Mouse (Mus musculus) CH12.LX (cell line): Measurements from ENCODE around the gene Sidt2. TPM values are rescaled to one million over a fixed set of nuclear protein-coding genes. Genes with fewer than 3 reads are reported as not detected.

Source experiments
- DNase-seq: peaks from one replicate; pipeline ENCODE4 v3.0.0-alpha.2; 2013; ENCODE audit errors: extremely low read depth
- H3K27ac ChIP-seq: 2 replicates; pipeline ENCODE4 v1.5.1; 2012; ENCODE audit warnings: low read depth, mild to moderate bottlenecking, control low read depth, moderate library complexity; ENCODE audit not compliant: insufficient read depth
- H3K27me3 ChIP-seq: replicated peaks from 2 replicates; pipeline ENCODE3; 2012; ENCODE audit warnings: inconsistent platforms
- H3K36me3 ChIP-seq, 2 experiments: replicated peaks in 1 of 2; 2 replicates each; pipeline versions ENCODE3 to v1.6.1; 2012; ENCODE audit warnings: inconsistent platforms in 1 of 2, low read length in 1 of 2, mild to moderate bottlenecking in 1 of 2, mixed read lengths in 1 of 2, moderate library complexity in 1 of 2; ENCODE audit not compliant: control insufficient read depth in 1 of 2, insufficient read depth in 1 of 2
- H3K4me1 ChIP-seq, 2 experiments: 2 replicates each; pipeline ENCODE4 v1.6.1; 2012; ENCODE audit warnings: inconsistent platforms in 1 of 2, moderate library complexity in 1 of 2; ENCODE audit not compliant: insufficient read depth in 2 of 2, control insufficient read depth in 1 of 2
- H3K4me2 ChIP-seq: 2 replicates; pipeline ENCODE4 v1.6.1; 2012; ENCODE audit warnings: low read depth, mild to moderate bottlenecking, control low read depth; ENCODE audit not compliant: poor library complexity, insufficient read depth, severe bottlenecking
- H3K4me3 ChIP-seq, 3 experiments: fragments of 150-350 bp in 1 of 3; sonication (generic) in 1 of 3; replicated peaks in 1 of 3; 2 replicates each; pipeline versions ENCODE3 to v1.5.1; 2011 to 2012; ENCODE audit warnings: low read depth in 2 of 3, low read length in 2 of 3, mild to moderate bottlenecking in 2 of 3, moderate library complexity in 2 of 3, control low read depth in 1 of 3, improper control_type of control experiment in 1 of 3, inconsistent platforms in 1 of 3, mixed read lengths in 1 of 3; ENCODE audit not compliant: poor library complexity in 1 of 3
- H3K79me2 ChIP-seq: replicated peaks from 2 replicates; pipeline ENCODE4 v1.6.1; 2012; ENCODE audit warnings: mild to moderate bottlenecking, moderate library complexity; ENCODE audit not compliant: control insufficient read depth, poor library complexity, insufficient read depth, severe bottlenecking; ENCODE audit errors: extremely low read depth
- H3K9ac ChIP-seq: 2 replicates; pipeline ENCODE4 v1.6.1; 2012; ENCODE audit warnings: low read depth, mild to moderate bottlenecking, control low read depth, moderate library complexity; ENCODE audit not compliant: insufficient read depth
- H3K9me3 ChIP-seq: replicated peaks from 2 replicates; pipeline ENCODE3; 2012; ENCODE audit warnings: low read length, inconsistent platforms, mixed read lengths
- BHLHE40 ChIP-seq: IDR thresholded peaks from 2 replicates; pipeline ENCODE4 v1.6.1; 2011; ENCODE audit warnings: mild to moderate bottlenecking, low read depth, low read length, improper control_type of control experiment
- CHD1 ChIP-seq: IDR thresholded peaks from 2 replicates; pipeline ENCODE4 v1.6.1; 2012; ENCODE audit warnings: low read depth, low read length, improper control_type of control experiment, inconsistent platforms
- CTCF ChIP-seq, 2 experiments: IDR thresholded peaks in 1 of 2; conservative IDR thresholded peaks in 1 of 2; 2 replicates each; pipeline ENCODE4 v1.5.1; 2011 to 2012; ENCODE audit warnings: low read depth in 2 of 2, low read length in 2 of 2, improper control_type of control experiment in 1 of 2, inconsistent platforms in 1 of 2, mild to moderate bottlenecking in 1 of 2, moderate library complexity in 1 of 2
- E2F4 ChIP-seq: IDR thresholded peaks from 2 replicates; pipeline ENCODE4 v1.6.1; 2011; ENCODE audit warnings: low read depth, low read length, improper control_type of control experiment; ENCODE audit not compliant: insufficient replicate concordance
- ELF1 ChIP-seq: IDR thresholded peaks from 2 replicates; pipeline ENCODE4 v1.6.1; 2014; ENCODE audit warnings: low read depth, mild to moderate bottlenecking, inconsistent platforms, low read length, improper control_type of control experiment
- EP300 ChIP-seq: IDR thresholded peaks from 2 replicates; pipeline ENCODE4 v1.6.1; 2011; ENCODE audit warnings: low read length, improper control_type of control experiment
- ETS1 ChIP-seq: conservative IDR thresholded peaks from 2 replicates; pipeline ENCODE4 v1.6.1; 2012; ENCODE audit warnings: low read depth, mild to moderate bottlenecking, inconsistent platforms, low read length, improper control_type of control experiment, moderate library complexity
- GABPA ChIP-seq: IDR thresholded peaks from 2 replicates; pipeline ENCODE4 v1.6.1; 2012; ENCODE audit warnings: low read depth, low read length, improper control_type of control experiment, inconsistent platforms; ENCODE audit not compliant: insufficient replicate concordance
- HCFC1 ChIP-seq: IDR thresholded peaks from 2 replicates; pipeline ENCODE4 v1.6.1; 2012; ENCODE audit warnings: low read depth, mild to moderate bottlenecking, inconsistent platforms, low read length, improper control_type of control experiment
- IRF4 ChIP-seq: IDR thresholded peaks from 2 replicates; pipeline ENCODE4 v1.6.1; 2014; ENCODE audit warnings: low read depth, mild to moderate bottlenecking, inconsistent platforms, low read length, improper control_type of control experiment
- KAT2A ChIP-seq: IDR thresholded peaks from 2 replicates; pipeline ENCODE4 v1.6.1; 2012; ENCODE audit warnings: low read length, improper control_type of control experiment, inconsistent platforms; ENCODE audit not compliant: insufficient replicate concordance
- MAFK ChIP-seq: IDR thresholded peaks from 2 replicates; pipeline ENCODE4 v1.6.1; 2011; ENCODE audit warnings: low read length, improper control_type of control experiment; ENCODE audit not compliant: insufficient replicate concordance
- MAX ChIP-seq: IDR thresholded peaks from 2 replicates; pipeline ENCODE4 v1.6.1; 2011; ENCODE audit warnings: low read length, improper control_type of control experiment
- MAZ ChIP-seq: IDR thresholded peaks from 2 replicates; pipeline ENCODE4 v1.6.1; 2012; ENCODE audit warnings: low read depth, mild to moderate bottlenecking, inconsistent platforms, low read length, improper control_type of control experiment, moderate library complexity
- MEF2A ChIP-seq: IDR thresholded peaks from 2 replicates; pipeline ENCODE4 v1.6.1; 2014; ENCODE audit warnings: low read depth, mild to moderate bottlenecking, inconsistent platforms, low read length, improper control_type of control experiment, borderline replicate concordance
- POLR2AphosphoS2 ChIP-seq: IDR thresholded peaks from 2 replicates; pipeline ENCODE4 v1.6.1; 2011; ENCODE audit warnings: low read depth, low read length, improper control_type of control experiment
- RCOR1 ChIP-seq: conservative IDR thresholded peaks from 2 replicates; pipeline ENCODE4 v1.6.1; 2012; ENCODE audit warnings: low read depth, mild to moderate bottlenecking, inconsistent platforms, low read length, improper control_type of control experiment
- SIN3A ChIP-seq: IDR thresholded peaks from 2 replicates; pipeline ENCODE4 v1.6.1; 2012; ENCODE audit warnings: low read length, improper control_type of control experiment, inconsistent platforms
- TCF12 ChIP-seq: IDR thresholded peaks from 2 replicates; pipeline ENCODE4 v1.6.1; 2014; ENCODE audit warnings: low read depth, mild to moderate bottlenecking, inconsistent platforms, low read length, improper control_type of control experiment
- UBTF ChIP-seq: IDR thresholded peaks from 2 replicates; pipeline ENCODE4 v1.6.1; 2012; ENCODE audit warnings: low read depth, mild to moderate bottlenecking, inconsistent platforms, low read length, improper control_type of control experiment, moderate library complexity
- USF2 ChIP-seq: conservative IDR thresholded peaks from 2 replicates; pipeline ENCODE4 v1.6.1; 2011; ENCODE audit warnings: low read depth, low read length, improper control_type of control experiment
- ZKSCAN1 ChIP-seq: IDR thresholded peaks from 2 replicates; pipeline ENCODE4 v1.6.1; 2012; ENCODE audit warnings: low read depth, inconsistent platforms, low read length, improper control_type of control experiment, borderline replicate concordance
- ZNF384 ChIP-seq: IDR thresholded peaks from 2 replicates; pipeline ENCODE4 v1.6.1; 2012; ENCODE audit warnings: low read depth, low read length, improper control_type of control experiment, inconsistent platforms
- dilution Hi-C: fragments of 300-500 bp; cut with MboI; formaldehyde crosslinking; loops from 2 replicates; pipeline ENCODE4 v1.14.3; 2020; ENCODE audit warnings: low sequenced_read_pairs; ENCODE audit not compliant: extremely low pct_unique_long_range_greater_than_20kb, extremely low pct_ligation_motif_present
- in situ Hi-C: fragments of 300-500 bp; cut with MboI; formaldehyde crosslinking; loops from 3 replicates; pipeline ENCODE4 v1.14.3; 2019; ENCODE audit warnings: low sequenced_read_pairs, low pct_ligation_motif_present, low pct_unique_long_range_greater_than_20kb, mixed read lengths
- polyA plus RNA-seq: library from polyadenylated mRNA; unstranded; fragments of >175 nt; gene quantifications from 2 replicates; pipeline ENCODE4 v1.2.1, GENCODE M21; 2012; ENCODE audit warnings: low read depth; ENCODE audit not compliant: insufficient read length
- total RNA-seq, 2 experiments: library from RNA; depleted of rRNA; stranded (reverse); fragments of 300-350 nt in 1 of 2; fragments of >200 nt in 1 of 2; gene quantifications; 2 replicates each; pipeline ENCODE4 v1.2.3; 2012 to 2014

Gene Sidt2
- total and polyA plus RNA-seq, 3 experiments = 38.9 to 143 (median 47.8) TPM

DNA sequence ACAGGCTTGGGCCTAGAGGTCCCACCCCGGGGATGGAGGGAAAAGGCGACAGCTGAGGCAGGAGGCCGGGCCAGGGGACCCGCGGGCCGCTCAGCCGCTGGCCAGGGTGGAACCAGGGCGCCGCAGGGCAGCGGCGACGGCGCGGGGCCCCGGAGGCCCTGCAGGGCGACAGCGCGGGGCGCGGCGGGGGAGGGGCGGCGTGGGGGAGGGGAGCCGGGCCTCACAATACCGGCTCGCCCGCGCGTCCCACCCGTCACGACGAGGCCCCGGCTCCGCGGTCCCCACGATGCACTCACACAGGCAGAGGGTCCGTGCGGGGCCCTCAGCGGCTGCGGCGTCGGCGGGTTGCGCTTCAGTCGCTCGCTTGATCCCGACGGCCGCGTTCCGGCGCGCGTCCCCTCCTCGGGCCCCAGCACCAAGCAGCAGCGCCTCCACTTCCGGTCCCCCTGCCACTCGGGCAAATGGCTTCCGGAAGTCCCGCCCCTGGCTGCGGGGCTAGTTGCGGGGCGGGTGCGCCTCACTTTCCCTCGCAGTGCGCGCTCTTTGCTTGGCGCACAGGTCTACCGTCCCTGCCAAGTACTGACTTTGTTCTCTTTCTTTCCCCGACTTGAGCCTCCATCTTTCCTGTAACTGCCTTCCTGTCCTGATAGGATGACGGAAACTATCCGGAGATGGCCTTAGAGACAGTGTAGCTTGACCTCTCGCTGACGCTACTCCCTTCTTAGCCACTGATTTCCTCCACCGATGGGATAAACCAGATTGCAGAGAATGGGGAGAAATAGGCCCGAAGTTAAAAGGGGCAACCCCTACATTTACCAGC is 29.6 kb upstream of the Sidt2 start (continued):
- TF ChIP-seq TCF12 = peak; percentile 82; the same call in 1 of the 2 replicates
- no peak for TF ChIP-seq CTCF (conservative IDR thresholded peaks at IDR 0.05 in 1 of 2, IDR thresholded peaks at IDR 0.05 in 1 of 2; ENCODE audit: low read depth in 2 of 2, low read length in 2 of 2)
- no peak for TF ChIP-seq ZKSCAN1
- no peak for TF ChIP-seq EP300
- peak; percentile 36; the same call in 1 of the 2 replicates for TF ChIP-seq MEF2A
- TF ChIP-seq ZNF384 = no peak
- TF ChIP-seq MAZ = peak; percentile 21; the same call in 1 of the 2 replicates
- TF ChIP-seq MAX = peak; percentile 48; the same call in 1 of the 2 replicates
- no peak for TF ChIP-seq BHLHE40
- 0 out of 2 replicates have a peak, but pooled peaks have one; percentile 21 for TF ChIP-seq KAT2A
- no peak for TF ChIP-seq USF2
- TF ChIP-seq HCFC1 = peak; percentile 78
- no peak for TF ChIP-seq ETS1
- no peak; the same call in 1 of the 2 replicates for TF ChIP-seq UBTF
- no peak for TF ChIP-seq MAFK
- TF ChIP-seq CHD1 = no peak
- peak; percentile 40; the same call in 1 of the 2 replicates for TF ChIP-seq SIN3A
- TF ChIP-seq, all 38 proteins: peak for 17

DNA sequence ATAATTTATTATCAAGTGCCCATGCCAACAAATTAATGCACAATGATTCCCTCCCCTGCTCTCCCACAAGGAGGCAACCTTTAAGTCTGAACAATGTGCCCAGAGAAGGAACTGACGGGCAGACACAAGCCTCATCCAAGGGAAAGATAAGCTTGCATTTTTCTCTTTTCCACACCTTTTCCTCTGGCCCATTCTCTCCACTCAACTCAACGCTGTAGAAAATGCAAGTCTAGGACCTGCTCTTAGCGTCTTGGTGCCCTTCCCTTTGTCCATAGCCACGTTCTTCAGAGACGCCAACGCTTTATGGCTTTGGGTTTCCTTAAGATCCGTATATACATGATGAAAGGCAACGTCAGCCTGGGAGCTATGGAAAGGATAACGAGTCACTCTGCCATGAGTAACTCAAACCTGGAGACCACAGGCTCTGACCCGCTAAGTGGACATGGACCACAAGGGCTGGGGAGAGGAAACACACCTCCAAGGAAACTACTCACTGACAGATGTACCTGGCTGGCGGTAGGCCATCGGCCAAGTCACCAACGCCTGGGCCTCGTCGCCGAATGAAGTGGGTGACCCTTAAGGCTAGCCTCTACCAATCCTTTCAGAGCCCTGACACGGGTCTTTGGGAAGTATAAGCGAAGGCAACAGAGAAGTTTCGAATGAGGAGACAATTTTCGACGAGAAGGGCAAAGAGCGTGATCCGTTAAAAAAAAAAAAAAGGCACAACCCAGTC is 28.8 kb upstream of the Sidt2 start:
- no peaks in the 10 kb centered on the region for H3K27me3 ChIP-seq
- H3K36me3 ChIP-seq = peaks cover 3 to 34% of the 10 kb centered on the region in 2 experiments
- H3K4me3 ChIP-seq = peak overlapping the region; percentile 71 to 81 (median 72)
- no peaks in the 10 kb centered on the region for H3K9me3 ChIP-seq
- H3K4me2 ChIP-seq = peak overlapping the region; percentile 91
- TF ChIP-seq ELF1 (no peak), SIN3A (peak; percentile 45; the same call in 1 of the 2 replicates), IRF4 (0 out of 2 replicates have a peak, but pooled peaks have one; percentile 3), MAFK (no peak), BHLHE40 (no peak), CHD1 (no peak; the same call in 1 of the 2 replicates), TCF12 (no peak), GABPA (no peak), E2F4 (no peak), HCFC1 (no peak), MAZ (no peak), POLR2AphosphoS2 (no peak), RCOR1 (no peak), ZNF384 (peak; percentile 63), ZKSCAN1 (no peak)
- H3K4me1 ChIP-seq = peaks cover 7 to 43% of the 10 kb centered on the region in 2 experiments
- in situ Hi-C loops (no loop called here), dilution Hi-C loops (no loop called here)
- peak overlapping the region; percentile 90; the same call in 1 of the 2 replicates for H3K27ac ChIP-seq
- H3K79me2 ChIP-seq = peaks cover 54% of the 10 kb centered on the region
- H3K9ac ChIP-seq = peak overlapping the region; percentile 86
- no peak for DNase-seq
